Mouse (Mus musculus): ENCODE measurements around the gene E2f2.

The E2f2 gene

GRCm38 (mm10) chr4:136199562-136200292, 27.5 kb downstream of the E2f2 start:
- DNase-seq (ENCODE audit: low spot score in 2 of 2), result peak; percentile 31 to 52

GRCm38 (mm10) chr4:136202509-136202908, 30.3 kb downstream of the E2f2 start:
- DNase-seq (ENCODE audit: low spot score in 2 of 2), result peak; percentile 61 to 68

- DNase-seq (ENCODE audit: low spot score in 2 of 2), result no peak
Measured at GRCm38 (mm10) chr4:136204775-136205174, 32.6 kb downstream of the E2f2 start.

DNA sequence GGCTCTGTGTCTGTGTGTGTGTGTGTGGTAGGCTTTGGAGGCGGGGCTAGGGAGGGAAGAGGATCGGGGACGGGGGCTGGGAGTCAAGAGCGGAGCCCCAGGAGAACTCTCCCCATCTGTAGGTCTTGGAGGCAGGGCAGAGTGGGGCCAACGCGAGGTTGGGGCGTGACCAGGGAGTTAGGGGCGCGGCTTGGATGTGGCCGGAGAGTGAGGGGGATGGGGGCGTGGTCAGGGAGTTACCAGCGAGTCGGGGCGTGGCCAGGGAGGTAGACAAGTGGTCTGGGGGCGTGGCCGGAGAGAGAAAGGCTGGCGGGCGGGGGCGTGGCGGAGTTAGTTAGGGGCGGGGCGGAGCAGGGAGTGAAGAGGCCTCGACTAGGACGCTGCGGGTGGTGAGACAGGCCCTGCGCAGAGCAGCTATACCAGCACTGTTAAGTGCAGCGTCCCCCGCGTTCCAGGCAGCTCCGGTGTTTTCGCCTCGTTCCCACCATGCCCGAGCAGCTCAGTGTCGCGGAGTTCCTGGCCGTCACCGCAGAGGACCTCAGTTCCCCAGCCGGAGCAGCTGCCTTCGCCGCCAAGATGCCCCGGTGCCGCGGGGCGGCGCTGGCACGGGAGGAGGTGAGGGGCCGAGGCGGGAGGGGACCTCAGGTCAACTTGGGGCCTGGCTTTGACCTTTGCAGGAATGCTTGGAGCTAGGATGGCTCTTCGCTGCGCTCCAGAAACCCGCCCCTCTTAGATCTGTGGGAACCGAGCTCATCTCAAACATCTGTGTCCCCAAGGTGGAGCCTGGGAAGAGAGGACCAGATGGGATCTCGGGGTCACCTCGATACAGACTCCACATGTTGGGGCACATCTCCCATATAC, 34.1 kb downstream of the E2f2 start, which contains the start of gene Asap3:
TSS of gene Asap3 (plus strand) at position 333 of the 861 bp plus-strand sequence.
- peak; percentile 79 to 82 for DNase-seq (ENCODE audit: low spot score in 2 of 2)

DNA sequence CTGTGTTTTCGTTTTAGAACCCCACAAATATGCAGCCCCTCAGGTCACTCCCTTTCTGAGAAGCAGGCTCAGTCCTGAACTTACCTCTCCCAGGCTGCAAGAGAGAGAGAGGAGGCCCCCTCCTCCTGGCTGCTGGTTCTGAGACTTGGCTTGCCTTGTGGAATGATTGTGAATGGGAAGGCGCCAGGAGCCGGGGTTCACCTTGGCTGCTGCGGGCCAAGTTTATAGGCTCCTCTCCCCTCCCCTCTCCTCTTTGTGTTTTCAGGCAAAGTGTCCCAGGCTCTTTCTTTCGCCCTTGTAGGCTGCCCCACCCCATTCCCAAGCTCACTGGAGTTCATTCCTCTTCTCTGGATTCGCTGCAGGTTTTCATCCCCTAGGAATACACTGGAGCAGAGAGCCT, 34.7 kb downstream of the E2f2 start:
- no peak for DNase-seq (ENCODE audit: low spot score in 2 of 2)

DNA sequence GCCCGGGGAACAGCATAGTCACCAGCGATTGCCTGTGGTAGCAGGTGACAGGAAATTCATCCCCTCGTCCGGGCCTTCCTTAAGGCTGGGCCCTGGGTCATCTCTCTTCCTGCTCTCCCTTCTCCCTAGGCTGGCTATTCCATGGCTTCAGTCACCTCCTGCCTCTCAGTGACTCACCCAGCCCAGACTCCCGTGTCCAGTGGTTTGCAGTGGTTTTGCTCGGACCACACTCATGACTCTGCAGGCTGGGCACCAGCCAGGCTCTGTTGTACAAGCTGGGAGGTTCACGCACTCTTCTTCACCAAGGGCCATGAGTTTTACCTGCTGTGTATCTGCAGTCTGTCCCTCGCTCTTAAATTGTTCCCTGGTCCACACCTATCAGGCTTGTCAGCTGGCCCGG, 38.7 kb downstream of the E2f2 start:
- no peak for DNase-seq (ENCODE audit: low spot score in 2 of 2)

DNA sequence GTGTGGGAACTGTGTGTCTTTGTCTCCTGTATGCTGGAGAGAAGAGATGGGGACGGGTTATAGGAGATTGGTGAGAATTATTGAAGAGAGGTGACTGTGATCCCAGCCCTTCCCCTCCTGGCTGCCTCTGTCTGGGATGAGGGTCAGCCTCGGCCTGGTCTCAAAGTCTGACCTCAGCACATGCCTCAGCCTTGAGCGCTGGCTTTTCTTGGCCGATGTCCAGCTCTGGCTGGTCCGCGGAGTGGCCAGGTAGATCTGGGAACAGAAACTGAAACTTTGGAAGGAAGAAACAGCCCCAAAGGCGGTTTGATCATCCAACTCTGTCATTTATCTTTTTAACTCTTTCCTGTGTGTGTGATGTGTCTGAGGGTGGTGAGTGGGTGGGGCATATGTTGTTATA, 41.4 kb downstream of the E2f2 start:
- DNase-seq (ENCODE audit: low spot score in 2 of 2), result no peak

GRCm38 (mm10) chr4:136214828-136215227, 42.6 kb downstream of the E2f2 start:
- no peak for DNase-seq (ENCODE audit: low spot score in 2 of 2)

DNA sequence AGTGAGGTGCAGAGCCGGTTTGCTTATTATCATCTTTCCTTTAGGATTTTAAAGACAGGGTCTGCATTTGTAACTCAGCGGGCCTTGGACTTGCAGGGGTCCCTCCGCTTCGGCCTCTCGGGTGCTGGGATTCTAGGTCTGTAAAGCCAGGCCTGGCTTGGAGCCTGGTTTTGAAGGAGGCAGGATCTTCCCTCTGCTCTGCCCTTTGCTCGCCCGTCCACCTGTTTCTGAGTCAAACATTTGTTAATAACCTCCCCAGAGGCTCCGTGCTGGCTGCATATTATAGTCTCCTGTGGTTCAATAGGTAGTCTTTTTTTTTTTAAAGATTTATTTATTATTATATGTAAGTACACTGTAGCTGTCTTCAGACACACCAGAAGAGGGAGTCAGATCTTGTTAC, 43.4 kb downstream of the E2f2 start:
- DNase-seq (ENCODE audit: low spot score in 2 of 2), result no peak

DNA sequence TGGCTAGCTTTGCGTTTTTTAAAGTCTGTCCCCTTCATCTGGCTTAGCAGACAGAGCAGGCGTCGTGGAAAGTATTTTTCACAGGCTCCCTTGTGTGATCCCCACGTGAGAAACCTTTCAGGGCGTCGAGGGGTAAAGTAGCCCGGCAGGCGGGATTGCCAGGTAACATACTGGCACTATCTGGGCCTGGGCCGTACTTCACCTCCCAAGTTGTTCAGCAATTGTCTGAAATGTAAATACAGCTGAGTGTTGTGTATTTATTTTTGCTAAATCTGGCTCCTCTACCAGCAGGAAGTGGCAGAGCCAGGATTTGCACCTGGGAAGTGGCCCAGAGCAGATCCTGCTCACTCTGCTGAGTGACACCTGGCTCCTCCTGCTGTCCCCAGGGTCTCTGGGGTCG, 44.9 kb downstream of the E2f2 start:
- no peak for DNase-seq (ENCODE audit: low spot score in 2 of 2)

- DNase-seq (ENCODE audit: low spot score in 2 of 2), result no peak
Measured at GRCm38 (mm10) chr4:136218595-136219214, 46.5 kb downstream of the E2f2 start.

- no peak for DNase-seq (ENCODE audit: low spot score in 2 of 2)
Measured at GRCm38 (mm10) chr4:136220133-136220775, 48.1 kb downstream of the E2f2 start.

DNA sequence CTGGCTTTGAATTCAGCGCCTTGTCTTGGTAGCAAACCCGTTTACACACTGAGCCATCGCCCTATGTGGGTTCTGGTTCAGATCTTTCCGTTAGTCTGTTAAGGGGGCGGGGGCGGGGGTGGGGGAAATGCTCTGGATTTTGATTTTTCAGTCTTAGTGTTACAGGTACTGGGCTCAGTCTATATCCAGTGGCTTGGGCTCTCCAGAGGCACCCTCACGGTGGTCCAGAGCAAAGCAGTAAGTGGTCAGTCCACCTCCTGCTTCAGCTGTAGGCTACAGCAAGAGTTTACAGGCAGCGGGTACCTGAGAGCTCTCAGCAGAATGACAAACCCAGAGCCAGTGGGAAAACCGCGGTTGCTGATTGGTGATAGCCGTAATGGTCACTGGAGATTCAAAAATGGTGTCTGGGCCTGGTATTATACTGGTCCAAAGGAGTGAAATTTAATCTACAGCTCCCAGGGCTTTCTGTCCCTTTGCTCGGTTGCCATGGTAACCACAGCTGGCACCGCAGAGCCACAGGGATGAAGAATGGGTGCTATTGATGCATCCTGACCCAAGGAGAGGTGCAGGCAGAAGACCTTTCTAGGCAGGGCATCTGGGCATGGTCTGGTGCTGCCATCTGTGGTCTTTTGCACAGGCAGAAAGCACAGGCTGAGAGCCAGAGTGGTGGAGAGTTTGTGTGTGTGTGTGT, 51.5 kb downstream of the E2f2 start:
- DNase-seq (ENCODE audit: low spot score in 2 of 2), result peak; percentile 22 to 23

DNA sequence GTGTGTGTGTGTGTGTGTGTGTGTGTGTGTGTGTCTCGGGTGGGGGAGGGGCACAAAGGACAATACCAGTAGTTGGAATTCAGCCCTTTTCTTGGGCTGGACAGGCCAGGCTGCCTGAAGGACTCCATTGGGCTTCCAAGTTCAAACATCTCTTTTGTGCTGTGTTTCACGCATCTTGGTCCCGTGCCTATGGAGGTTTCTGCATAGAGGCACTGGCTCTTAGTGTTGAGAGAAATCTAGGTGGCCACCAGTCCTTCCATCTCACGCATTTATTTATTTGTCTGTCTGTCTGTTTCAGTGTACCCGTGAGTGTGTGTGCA, 52.0 kb downstream of the E2f2 start:
- DNase-seq (ENCODE audit: low spot score in 2 of 2), result no peak

DNA sequence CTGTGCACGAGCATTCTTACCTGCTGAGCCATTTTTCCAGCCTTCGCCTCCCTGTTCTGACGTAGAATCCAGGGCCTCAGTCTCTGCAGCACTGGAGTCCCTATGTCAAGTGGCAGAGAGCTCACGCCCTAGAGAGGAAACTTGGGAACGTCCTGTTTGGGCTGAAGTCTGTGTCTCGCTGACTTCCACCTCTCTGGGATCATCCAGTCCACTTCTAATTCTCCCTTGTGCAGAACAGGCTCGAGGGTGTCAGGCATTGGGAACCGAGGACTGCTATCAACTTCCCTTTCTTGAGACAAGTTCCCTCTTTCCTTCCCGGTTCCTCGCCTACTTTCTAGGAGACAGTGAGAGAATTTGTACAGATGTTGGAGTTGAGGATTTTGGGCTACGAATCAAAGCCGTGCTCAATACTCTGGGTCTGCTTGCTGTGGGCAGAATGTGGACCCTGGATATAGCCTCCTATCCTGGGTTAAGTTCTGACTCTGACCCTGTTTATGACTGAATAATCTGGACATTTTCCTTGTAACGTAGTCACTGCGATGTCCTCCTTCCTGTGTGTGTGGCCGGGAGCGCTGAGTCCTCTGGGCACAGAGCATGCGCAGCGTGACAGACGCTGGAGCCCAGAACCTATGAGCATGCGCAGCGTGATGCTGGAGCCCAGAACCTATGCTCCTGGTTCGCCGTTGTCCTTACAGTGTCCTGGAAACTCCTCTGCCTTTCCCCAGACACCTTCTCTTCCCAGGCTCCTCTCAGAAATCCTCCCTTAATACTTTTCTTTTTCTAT, 52.7 kb downstream of the E2f2 start:
- DNase-seq (ENCODE audit: low spot score in 2 of 2), result no peak

DNA sequence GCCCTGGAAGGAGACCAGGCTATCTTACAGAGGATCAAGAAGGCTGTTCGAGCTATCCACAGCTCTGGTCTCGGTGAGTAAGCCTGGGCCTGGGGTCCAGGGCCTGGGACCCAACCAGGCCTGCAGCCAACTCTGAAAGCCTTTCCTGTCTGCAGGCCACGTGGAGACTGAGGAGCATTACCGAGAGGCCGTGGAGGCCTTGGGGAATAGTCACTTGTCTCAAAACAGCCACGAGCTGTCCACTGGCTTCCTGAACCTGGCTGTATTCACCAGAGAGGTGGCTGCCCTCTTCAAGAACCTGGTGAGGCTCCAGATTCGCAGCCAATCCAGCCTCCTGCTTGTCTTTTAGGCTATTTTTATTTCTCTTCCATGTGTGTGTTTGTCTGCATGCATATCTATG, 55.2 kb downstream of the E2f2 start:
- no peak for DNase-seq (ENCODE audit: low spot score in 2 of 2)

DNA sequence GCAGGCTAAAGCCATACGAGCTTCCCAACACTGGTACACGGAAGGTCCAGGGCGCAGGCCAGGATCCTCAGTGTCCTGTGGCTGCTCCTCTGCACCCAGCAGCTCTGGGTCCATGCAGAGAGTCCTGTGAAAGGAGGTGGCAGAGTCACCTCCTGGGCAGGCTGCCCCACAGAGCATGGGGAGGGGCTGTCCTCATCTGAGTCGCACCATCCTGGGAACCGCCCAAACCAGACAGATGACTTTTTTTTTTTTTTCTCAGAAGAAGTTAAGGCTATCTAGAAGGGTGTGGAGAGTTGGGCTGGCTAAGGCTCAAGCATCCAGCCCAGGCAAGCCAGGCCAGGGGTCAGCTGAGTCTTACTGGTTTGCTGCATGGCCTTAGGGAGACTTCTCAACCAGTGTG, 56.4 kb downstream of the E2f2 start:
- DNase-seq (ENCODE audit: low spot score in 2 of 2), result no peak

GRCm38 (mm10) chr4:136238669-136239068, 66.5 kb downstream of the E2f2 start:
- no peak for DNase-seq (ENCODE audit: low spot score in 2 of 2)

DNA sequence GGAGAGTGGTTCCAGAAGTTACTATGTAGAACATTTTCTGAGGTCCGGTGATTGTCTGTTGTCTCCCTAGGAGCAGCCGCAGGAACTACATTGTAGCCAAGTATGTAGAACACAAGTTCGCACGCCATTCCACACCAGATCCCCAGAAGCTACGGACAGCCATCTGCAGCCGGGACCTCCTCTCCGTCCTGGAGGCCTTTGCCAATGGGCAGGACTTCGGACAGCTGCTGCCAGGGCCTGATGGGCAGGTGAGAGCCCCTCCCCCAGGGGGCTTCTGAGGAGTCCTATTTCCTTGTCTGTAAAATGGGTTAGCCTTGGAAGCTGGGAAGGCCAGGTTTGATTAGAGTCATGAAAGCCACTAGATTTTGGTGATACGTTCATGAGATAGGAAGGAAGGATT, 66.9 kb downstream of the E2f2 start:
- DNase-seq (ENCODE audit: low spot score in 2 of 2), result no peak

DNA sequence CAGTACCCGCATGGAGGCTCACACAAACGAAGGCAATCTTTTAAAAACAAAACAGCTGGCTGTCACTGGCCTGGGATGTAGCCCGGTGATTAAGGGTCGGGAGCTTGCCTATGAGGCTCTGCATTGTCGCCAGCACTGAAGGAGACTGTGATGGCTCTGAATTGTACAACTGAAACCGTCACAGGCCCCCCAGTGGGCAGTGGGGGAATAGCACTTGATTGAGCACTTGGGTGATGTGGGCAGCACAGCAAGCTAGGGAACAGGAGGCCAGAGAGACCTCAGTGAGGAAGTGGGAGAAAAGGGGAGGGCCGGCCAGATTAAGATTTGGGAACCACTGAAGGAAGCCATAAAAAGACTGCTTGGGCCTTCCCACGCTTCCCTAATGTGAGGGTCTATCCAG, 67.4 kb downstream of the E2f2 start:
- peak; percentile 81 to 84 for DNase-seq (ENCODE audit: low spot score in 2 of 2)

- no peak for DNase-seq (ENCODE audit: low spot score in 2 of 2)
Measured at GRCm38 (mm10) chr4:136240123-136240522, 67.9 kb downstream of the E2f2 start.

Measured in right cerebral cortex, adult 2 months (tissue).